Mouse (Mus musculus): ENCODE measurements around the gene Gde1.

Gene Gde1

DNA sequence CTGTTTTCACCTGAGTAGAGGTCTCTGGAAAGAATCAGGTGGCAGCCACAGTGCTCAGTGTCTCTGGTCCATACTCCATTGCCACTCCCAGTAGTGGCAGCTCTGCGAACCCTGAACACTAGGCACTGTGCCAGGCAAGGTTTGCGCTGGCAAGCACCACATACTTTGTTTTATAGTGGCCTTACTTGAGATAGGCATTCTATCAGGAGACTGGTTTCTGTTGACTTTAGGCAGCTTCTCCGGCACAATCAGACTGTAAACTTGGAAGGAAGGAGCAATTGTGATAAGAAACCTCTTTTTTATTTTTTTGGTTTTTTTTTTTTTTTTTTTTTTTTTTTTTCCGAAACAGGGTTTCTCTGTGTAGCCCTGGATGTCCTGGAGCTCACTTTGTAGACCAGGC is 2.4 kb upstream of the Gde1 start:
- in situ Hi-C loops (cut with MboI, MseI) = loop anchor here (10.0 kb wide), 1 partner anchor 583 kb away; the partner anchor contains the start of gene Arl6ip1

DNA sequence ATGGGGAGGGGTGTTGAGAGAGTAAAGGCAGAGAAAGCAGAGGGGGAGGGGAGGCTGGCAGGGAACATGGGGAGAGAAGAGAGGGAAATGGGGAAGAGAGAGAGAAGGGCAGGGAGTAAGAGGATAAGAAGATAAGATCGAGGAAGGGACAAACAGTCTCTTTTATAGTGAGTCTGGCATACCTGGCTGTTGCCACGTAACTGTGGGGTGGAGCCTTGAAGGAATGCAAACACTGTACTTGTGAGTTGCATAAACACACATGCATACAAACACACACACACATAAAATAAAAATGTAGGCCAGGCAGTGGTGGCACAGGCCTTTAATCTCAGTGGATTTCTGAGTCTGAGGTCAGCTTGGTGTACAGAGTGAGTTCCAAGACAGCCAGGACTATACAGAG is 1.6 kb upstream of the Gde1 start:
- in situ Hi-C loops (cut with MboI, MseI) = loop anchor here (10.0 kb wide), 1 partner anchor 582 kb away; the partner anchor contains the start of gene Arl6ip1

DNA sequence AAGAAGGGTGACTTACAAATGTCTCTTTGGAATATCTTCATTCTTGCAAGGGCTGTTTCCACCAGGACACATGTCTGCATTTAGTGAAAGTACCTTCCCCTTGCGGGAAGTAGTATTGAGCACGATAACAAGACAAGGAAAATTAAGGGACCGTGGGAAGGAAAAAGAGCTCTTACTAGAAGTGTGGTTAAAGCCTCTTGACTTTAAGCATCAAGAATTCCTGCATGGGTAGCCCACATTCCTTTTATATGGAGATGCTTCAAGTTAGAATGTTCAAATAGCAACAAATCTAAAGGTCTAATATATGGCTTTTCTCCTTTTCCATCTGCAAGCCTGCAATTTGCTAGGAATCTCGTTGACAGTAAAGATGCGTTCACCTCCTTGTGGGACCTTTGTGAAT is 910 bp upstream of the Gde1 start:
- in situ Hi-C loops (cut with MboI, MseI) = loop anchor here (10.0 kb wide), 1 partner anchor 582 kb away; the partner anchor contains the start of gene Arl6ip1

DNA sequence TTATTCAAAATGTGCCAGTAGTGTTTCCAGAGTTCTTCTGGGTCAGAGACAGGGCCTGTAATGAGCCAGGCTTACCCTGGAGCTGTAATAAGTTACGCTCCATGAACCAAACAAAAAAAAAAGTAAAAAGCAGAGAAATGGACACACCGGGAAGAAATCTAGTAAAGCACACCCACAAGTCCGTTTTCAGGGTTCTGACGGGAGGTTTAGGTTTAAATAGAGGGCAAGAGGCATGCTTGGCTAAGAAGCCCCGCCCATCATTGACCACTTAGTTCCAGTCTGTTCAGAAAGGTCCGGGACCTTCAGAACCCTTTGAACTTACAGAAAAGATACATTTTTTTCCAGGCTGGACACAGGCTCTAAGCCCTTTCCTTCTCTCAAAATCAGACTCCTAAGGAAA is 473 bp upstream of the Gde1 start:
- in situ Hi-C loops (cut with MboI, MseI) = loop anchor here (10.0 kb wide), 1 partner anchor 581 kb away; the partner anchor contains the start of gene Arl6ip1

DNA sequence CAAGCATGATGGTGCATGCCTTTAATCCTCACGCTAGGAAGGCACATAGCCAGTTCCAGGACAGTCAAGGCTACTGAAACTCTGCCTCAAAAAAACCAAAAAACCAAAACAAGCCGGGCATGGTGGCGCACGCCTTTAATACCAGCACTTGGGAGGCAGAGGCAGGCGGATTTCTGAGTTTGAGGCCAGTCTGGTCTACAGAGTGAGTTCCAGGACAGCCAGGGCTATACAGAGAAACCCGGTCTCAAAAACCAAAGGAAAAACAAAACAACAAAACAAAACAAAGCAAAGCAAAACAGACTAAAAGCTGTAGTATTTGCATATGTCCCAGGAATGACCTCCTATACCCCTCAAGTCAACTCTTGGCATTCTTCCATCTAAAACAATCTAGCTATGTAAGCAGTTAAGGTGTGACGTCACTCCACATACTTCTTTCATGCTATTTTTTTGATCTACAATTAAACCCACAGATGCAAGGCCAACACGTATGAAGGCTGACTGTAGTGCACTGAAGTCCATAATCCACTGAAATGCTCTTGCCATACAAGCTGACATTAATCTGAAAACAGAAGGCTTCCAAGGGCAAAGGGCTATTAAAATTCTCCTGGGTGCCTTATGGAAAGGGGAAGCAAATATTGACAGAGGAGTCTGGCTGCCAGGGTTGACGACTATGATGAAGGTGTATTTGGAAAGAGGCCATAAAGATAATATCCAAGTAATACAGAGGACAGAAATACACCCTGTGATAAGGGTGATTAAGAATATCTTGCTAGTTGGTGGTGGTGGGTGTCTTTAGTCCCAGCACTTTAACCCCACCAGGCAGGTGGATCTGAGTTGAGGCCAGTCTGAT is 1.4 kb downstream of the Gde1 start:
- in situ Hi-C loops (cut with MboI, MseI) = loop anchor here (10.0 kb wide), 1 partner anchor 579 kb away; the partner anchor contains the start of gene Arl6ip1

DNA sequence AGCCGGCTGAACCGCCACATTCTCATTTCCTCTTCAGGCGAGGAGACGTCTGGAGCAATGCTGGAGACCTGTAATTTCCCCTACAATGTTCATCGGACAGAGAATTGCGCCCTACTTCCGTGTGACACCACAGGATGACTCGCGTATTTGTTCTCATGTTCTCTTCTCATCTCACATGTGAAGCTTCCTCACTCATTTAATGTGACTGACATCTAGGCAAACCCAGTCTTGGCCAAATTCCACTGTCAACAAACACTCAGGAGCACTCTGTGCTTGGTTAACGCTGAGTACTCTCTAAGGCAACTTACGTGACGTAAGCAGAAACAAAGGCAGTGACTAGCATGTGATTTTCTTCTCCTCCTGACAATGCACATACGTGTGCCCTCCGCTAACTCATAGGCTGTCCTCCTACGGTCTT is 2.4 kb downstream of the Gde1 start:
- in situ Hi-C loops (cut with MboI, MseI) = loop anchor here (10.0 kb wide), 1 partner anchor 578 kb away; the partner anchor contains the start of gene Arl6ip1

DNA sequence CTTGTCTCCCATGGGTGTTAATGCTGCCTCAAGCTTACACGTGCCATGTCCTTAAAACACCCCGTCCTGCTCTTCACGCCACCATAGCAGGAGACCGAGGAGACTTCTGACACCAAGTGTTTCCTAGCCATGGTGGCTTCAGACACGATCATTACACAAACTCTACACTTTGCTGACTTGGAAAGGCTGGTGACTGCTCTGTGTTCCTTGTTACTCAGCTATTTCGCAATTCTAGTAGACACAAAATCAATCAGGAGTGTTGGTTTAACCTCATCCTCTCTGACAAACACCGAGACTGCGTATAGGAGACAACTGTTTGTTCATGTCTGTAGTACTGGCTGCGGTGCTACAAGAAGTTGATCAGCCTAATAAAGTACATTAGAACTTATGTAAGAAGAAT is 6.7 kb downstream of the Gde1 start:
- in situ Hi-C loops (cut with MboI, MseI) = no loop called here

DNA sequence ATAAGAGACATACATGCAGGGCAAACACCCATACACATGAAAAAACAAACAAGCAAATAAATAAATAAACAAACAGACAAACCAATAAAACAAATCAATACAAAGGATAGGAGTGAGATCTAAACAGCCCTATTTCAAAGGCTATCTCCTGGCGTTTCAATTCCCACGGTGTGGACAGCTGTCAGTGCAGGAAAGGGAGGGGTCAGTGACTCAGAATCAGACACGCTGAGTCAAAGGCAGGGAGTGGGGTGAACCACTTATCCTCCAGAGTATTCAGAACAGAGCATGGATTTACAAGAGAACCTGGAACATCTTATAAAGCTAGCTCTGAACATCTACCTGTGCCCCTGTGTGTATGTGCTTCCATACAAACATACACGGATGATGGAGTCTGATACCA is 8.4 kb downstream of the Gde1 start:
- in situ Hi-C loops (cut with MboI, MseI) = no loop called here

DNA sequence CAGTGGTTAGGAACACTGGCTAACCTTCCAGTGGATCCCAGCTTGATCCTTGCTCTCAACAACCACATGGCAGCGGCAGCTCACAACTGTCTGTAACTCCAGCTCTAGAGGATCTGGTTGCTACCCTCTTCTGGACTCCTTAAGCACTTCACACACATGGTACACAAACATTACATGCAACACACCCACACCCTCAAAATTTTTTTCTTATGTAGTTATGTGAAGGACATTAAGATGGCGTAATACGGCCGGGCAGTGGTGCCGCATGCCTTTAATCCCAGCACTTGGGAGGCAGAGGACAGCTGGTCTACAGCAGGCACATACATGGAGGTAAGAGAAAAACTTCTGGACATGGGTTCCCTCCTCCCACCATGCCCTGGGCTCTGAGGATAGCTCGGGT is 9.4 kb downstream of the Gde1 start:
- in situ Hi-C loops (cut with MboI, MseI) = no loop called here

DNA sequence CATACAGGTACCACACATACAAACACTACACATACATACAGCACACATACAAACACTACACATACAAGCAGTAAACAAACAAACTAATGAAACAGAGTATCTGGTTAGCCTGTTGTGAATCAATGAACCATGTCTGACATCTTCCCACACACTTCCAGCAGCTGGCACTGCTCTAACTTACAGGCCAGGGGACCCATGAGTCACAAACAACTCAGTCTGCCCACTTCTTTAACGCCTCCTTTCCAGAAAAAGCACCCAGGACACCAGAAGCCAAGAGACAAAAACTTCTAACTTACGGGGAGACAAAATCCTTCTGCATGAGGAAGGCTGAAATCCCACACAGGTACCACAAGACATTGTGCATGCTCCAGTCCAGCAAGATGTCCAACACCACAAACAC is 14.3 kb downstream of the Gde1 start:
- in situ Hi-C loops (cut with MboI, MseI) = no loop called here

DNA sequence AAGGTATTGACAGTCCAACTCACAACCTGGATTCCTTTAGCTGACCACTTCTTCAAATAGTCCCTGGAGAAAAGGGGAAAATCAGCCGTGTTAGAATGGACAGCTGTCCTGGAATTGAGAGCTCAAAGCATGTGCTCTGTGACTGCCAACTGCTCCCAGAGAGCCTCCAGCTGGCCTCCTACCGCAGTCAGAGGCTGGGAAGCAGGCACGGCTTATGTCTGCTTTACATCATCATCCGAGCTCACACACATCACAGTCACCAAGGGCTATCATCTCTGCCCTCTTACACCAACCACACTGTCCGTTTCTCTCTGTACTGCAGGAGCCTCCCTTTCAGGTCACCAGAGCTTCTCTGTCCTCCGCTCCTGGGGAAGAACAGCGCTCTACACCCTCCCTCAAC is 16.5 kb downstream of the Gde1 start:
- in situ Hi-C loops (cut with MboI, MseI) = no loop called here

DNA sequence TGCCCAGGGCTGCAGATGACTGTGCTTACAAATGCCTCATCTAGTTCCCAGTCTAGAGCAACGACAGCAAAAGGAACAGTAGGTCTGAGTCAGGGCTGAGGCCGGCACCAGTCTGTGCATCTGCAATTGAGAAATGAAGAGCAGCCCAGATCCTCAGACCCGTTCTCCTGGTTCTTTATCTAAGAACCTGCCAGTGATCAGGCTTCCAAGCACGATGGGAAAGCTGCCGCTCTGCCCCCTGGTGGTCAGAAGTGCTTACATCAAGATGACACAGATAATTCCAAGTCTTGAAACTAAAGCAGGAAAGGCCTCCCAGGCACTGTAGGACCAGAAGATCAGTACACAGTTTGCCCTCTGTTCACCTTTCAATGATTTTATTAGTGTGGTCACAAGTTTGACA is 17.4 kb downstream of the Gde1 start:
- in situ Hi-C loops (cut with MboI, MseI) = no loop called here

DNA sequence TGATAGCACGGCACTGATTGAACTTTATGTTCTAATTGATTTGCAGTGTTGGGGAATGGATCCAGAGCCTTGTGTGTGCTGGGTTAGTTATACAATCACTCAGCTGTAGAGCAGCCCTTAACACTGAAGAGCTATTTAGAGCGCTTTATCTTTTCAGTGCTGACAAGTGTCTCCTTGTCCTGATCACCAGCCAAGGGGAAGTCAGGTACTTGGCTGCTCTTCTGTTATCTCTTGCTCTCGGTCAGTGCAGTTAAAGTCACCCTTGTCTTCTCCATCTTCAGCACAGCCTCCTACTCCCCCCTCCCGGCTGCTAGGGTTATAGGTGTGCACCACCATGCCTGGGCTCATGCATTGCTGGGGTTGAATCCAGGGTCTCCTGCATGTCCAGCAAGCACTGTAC is 28.8 kb downstream of the Gde1 start:
- in situ Hi-C loops (cut with MboI, MseI) = no loop called here

DNA sequence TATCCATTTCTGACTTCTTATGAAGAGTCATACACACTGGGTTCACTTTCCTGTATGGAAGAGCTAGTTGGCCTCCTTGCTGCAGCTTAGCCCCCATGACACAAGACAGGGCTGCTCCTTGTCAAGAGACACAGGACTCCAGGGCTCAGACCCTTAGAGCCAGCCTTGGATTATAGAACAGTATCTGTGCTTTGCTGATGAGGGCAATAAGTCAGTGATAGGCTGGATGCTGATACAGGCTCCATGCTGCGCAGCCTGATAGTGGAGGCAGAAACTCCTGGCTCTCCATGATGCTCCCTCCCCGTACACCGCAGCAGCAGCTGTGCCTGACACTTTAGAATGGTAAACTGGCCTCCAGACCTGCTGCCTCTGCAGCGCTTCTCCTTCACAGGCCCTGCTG is 35.4 kb downstream of the Gde1 start:
- in situ Hi-C loops (cut with MboI, MseI) = no loop called here

DNA sequence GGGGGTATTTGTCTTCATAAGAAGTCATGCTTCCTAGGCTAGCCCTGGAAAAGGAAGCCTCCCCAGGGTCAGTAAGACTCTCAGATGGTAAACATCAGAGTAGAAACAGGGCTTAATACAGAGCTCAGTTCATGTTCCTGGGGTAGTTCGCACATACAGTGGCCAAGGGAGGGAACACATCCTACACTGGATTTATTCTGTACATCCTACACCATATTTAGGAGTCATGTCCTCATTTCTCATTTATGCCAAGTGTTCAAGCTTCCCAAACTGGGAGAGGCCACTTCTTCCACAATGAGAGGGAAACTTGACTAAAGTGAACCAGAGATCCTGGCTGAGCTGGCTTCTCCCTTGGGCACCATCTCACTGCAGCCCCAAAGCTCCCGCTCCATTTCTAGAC is 37.8 kb downstream of the Gde1 start:
- in situ Hi-C loops (cut with MboI, MseI) = no loop called here

DNA sequence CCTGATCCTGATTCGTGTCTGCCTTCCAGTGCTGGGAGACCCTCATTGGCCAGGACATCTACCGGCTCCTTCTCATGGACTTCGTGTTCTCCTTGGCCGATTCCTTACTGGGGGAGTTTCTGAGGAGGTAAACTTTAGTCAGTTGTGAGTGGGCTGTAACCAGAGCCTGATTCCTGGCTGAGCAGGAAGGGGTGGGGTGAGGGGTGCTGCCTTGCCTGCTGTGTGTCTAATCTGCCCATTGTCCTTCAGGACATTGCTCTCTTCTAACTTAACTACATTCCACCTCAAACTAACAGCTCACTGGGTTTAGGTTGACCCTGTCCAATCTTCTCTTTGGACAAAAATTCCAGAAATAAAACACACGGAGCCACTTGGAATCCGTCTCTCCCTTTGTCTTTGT is 48.8 kb downstream of the Gde1 start:
- in situ Hi-C loops (cut with MboI, MseI) = no loop called here

DNA sequence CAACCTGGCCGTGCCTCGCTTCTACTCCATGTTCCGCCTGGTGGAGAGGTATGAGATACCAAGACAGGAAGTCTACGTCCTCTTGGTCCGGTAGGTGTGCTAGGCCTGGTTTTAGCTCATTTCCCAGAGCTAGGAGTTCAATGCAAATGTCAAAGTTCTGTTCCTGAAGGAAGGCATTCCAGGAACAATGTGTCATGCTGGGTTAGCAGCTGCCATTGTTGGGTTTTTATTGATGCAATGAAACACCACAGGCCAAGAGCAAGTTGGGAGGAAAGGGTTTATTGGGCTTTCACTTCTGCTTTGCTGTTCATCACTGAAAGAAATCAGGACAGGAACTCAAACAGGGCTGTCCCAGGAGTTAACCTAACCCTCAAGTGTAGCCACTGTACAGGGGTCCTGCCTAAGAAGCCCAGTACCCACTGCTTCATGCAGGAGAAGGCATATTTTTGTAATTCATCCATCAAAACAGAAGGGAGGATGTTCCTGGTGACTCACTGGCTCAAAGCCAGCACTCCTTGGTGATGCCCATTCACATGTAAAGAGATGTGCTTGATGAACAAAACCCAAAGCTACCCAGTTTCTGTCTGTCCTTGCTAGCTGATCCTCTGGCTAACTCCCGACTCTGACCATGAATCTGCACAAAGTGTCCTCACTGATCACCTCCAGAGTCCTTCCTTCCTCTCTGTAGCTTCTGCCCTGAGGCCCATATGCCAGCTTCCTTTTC is 52.8 kb downstream of the Gde1 start:
- in situ Hi-C loops (cut with MboI, MseI) = no loop called here

DNA sequence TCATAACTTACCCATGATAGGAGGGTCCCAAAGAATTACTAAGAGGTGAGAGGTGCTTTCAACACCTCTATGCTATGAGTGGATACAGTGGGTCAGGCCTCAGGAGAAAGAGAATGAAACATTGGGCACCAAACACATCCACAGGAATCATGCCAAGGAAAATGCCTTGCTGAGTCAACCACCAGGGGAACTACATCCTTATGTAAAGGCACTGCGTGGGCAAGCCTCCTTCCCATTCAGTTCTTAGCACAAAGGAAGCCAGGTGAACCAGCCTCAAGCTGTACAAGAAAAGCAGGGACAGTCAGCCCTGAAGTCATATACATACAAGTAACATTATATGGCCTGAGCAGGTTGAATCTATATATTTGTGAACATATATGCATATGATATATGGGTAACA is 54.7 kb downstream of the Gde1 start:
- in situ Hi-C loops (cut with MboI, MseI) = no loop called here

DNA sequence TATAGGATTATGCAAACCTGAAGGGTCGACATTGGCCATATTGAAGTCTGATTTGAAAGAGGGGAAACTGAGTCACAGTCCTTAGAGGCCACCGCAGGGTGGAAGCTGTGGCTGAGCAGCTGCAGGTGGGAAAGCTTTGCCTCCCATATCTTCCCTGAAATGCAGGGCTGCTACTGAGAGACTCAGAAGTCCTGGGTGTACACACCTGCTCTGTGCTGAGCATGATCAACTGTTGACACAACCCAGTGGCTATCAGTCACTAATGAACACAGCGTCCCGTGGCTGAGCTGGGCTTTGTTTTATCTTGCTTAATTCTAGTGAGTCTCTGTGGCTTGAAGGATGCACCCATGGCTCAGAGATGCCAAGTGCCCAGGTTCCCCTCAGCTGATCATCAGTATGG is 55.5 kb downstream of the Gde1 start:
- in situ Hi-C loops (cut with MboI, MseI) = no loop called here

DNA sequence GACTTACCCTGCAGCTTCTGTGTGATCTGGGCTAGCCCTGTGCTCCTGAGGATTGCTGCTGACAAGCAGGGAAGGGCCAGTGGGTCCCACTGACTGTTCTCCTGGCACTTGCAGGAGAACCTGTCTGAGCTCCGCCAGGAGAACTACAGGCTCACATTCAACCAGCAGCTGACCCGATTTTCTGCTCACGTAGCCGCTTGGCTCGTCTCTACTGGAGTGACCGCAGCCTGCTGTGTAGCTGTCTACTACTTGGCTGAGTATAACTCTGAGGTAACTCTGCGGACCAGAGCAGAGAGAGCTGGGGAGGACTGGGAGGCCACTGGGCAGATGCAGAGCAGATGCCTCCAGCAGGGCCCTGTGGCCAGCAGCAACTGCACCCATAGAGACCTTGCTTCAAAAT is 56.2 kb downstream of the Gde1 start:
- in situ Hi-C loops (cut with MboI, MseI) = no loop called here

DNA sequence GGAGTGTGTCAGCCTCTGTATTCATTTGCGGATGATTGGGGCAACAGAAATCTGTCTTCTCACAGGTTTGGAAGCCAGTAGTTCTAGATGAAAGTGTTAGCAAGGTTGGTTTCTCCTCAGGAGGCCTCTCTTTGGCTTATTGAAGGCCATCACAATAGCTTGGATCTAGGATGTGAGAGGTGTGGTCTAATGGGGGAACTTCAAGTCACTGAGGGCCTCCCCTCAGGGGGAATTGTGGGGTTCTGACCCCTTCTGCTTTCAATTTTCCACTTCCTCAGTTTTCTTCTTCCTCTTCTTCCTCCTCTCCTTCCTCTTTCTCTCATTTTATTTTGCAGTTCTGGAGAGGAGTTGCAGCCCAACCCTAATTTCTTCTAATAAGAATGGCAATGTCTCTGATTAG is 59.3 kb downstream of the Gde1 start:
- in situ Hi-C loops (cut with MboI, MseI) = no loop called here
